Mouse (Mus musculus) embryo, embryonic 11.5 days (tissue): Measurements from ENCODE around the gene Asap2.

Experiments
- DNase-seq: peaks from one replicate; pipeline ENCODE4 v3.0.0-alpha.2; 2012; ENCODE audit warnings: low read depth, low spot score

Asap2 gene

GRCm38 (mm10) chr12:21264970-21265369 lies 274.7 kb downstream of the Asap2 start:
- no peak for DNase-seq

- no peak for DNase-seq
These were observed 275.2 kb downstream of the Asap2 start for GRCm38 (mm10) chr12:21265501-21265900.

- DNase-seq = peak; percentile 34
These were observed 275.9 kb downstream of the Asap2 start for GRCm38 (mm10) chr12:21265946-21266783.

GRCm38 (mm10) chr12:21266784-21267098 lies 276.5 kb downstream of the Asap2 start:
- DNase-seq = no peak

- no peak for DNase-seq
These were observed 277.9 kb downstream of the Asap2 start for GRCm38 (mm10) chr12:21268083-21268616.

GRCm38 (mm10) chr12:21274446-21274845 lies 284.2 kb downstream of the Asap2 start:
- DNase-seq = no peak

GRCm38 (mm10) chr12:21277352-21277864 lies 287.1 kb downstream of the Asap2 start:
- DNase-seq = no peak

DNA sequence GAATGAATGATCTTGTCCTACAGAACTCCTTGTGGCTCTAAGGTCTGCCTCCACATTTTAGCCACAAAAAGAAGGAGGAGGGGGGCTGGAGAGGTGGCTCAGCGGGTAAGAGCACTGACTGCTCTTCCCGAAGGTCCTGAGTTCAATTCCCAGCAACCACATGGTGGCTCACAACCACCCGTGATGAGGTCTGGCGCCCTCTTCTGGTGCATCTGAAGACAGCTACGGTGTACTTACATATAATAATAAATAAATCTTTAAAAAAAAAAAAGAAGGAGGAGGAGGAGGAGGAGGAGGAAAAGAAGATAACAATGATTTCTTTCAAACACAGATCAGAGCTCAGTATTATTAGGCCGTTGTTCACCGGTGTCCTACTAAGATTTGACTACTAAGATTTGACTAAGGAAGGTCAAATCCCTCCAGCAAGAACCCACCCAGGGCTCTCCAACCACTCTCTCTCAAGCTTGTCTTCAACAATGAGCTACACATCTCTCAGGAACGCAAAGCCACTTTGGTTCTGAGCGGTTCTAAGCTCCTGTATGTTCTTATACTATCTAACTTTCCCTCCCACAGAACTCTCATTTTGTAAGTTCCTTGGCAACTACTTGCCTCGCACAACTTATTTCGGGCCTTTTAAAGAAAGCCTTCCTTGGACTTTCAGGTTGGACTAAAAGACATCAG lies 294.6 kb downstream of the Asap2 start, which contains the start of gene Cpsf3:
Gene Cpsf3 (plus strand): TSS at position 631 of the 681 bp plus-strand sequence.
- no peak for DNase-seq

- no peak for DNase-seq
These were observed 295.4 kb downstream of the Asap2 start for GRCm38 (mm10) chr12:21285508-21286242.

- peak; percentile 98 for DNase-seq
These were observed 296.0 kb downstream of the Asap2 start, which contains the start of gene Itgb1bp1 for GRCm38 (mm10) chr12:21286243-21286622. Gene Itgb1bp1, minus strand, starts transcription at chr12:21286284.

DNA sequence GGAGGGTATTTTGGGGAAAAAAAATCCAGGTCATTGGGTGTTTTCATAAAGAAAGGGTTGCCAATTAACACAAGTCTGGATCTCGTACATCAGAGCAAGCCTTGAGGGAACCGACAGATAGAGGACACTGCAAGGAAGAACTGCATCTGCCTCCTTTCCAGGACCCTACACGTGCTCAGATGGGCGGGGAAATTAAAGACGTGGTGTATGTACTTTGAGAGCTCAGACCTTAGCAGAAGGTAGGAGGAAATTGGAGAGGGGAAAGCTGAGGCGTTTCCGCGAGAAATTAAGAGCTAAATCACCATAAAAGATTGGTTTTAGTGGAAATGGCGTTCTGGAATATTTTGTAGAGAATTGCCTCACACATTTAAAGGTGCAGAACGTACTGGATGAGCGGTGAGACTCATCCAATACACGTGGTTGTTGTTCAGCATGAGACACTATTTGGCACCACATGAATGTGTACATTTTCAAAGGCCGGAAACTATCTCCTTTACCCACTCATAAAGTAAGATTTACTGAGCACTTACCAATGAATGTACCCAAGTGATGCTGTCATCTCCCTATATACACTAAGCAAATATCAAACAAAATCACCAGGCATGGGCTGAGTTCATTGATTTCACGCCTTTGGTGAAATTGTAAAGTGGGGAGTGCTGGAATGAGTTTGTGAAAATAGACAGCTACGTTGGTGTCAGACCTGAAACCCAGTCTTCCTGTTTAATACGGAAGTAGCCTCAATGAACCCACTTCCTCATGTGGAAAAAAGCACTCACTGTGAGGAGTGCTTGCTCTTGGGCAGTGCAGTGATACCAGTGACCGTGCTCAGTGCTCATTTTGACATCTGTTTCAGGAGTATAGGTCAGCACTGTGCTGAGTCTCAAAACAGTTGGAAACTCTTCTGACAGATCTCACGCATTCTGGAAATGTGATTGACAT lies 296.7 kb downstream of the Asap2 start:
- DNase-seq = no peak

DNA sequence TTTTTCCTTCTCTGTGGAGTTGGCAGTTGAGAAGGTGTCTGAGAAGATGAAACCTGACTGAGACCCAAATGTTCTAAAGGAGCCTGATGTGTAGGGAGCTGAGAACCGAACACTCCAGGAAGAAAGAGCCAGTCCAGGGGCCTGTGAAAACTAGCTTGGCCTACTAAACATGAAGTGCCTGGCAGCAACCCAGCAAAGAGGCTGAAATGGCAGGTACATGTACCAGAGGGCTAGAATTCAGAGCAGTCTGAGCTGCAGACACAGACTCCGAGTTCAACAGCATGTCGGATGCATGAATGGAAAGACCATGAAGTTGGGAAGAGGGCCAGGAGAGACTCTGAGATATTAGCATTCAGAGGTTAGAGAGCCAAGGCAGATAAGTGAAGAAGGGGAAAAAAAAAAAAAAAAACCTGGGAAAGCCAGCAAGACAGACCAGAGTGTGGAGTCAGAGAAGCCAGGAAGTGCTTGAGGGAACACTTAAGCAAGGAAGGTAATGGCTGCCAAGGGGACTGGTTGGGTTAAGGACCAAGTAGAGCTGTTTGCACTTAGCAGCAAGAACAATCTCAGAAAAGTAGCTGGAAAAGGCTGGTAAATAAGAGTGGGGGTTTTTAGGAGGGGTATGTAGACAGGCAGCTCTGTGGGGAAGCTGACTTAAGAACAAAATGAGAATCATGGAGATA lies 298.6 kb downstream of the Asap2 start:
- no peak for DNase-seq

- DNase-seq = no peak
These were observed 299.4 kb downstream of the Asap2 start for GRCm38 (mm10) chr12:21289651-21290050.

DNA sequence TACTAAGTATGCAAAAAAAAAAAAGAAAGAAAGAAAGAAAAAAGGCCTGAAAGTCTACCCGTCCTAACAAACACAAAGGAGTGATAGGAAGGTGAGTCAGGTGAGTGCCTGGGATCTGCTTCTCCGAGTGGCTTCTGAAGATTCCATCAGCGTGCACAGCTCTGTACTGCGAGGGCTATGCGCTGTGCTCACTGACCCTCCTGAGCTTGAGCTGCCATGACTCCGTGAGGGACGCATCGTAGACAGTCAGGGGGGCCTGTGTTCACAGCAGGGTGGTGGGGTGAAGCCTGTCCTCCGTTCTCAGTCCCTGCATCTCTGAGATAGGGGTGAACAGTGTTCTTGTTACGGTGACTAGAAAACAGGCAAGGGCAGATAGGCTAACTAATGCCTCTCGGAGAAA lies 308.6 kb downstream of the Asap2 start:
- no peak for DNase-seq

- no peak for DNase-seq
These were observed 311.1 kb downstream of the Asap2 start for GRCm38 (mm10) chr12:21301324-21301723.

- DNase-seq = no peak
These were observed 311.7 kb downstream of the Asap2 start for GRCm38 (mm10) chr12:21301932-21302331.

- no peak for DNase-seq
These were observed 312.1 kb downstream of the Asap2 start for GRCm38 (mm10) chr12:21302361-21302783.

- no peak for DNase-seq
These were observed 315.5 kb downstream of the Asap2 start for GRCm38 (mm10) chr12:21305741-21306140.

- no peak for DNase-seq
These were observed 316.5 kb downstream of the Asap2 start for GRCm38 (mm10) chr12:21306721-21307120.

- DNase-seq = no peak
These were observed 321.9 kb downstream of the Asap2 start for GRCm38 (mm10) chr12:21312201-21312600.
